Mouse (Mus musculus) natural killer cell, adult 2 months (primary cell): ENCODE results near the gene Mageb3.
"Not testable (repeated sequence)": the region's sequence is repeated elsewhere in the genome, so short reads cannot be mapped to it uniquely, and the experiment has no call there.

ENCODE experiments used
- DNase-seq, 2 experiments: peaks; one replicate each; pipeline ENCODE4 v3.0.0; 2022; ENCODE audit warnings: low spot score in 2 of 2

Mageb3 gene

GRCm38 (mm10) chr2:121955765-121956223, at the start of gene Mageb3, which contains the start of gene Ctdspl2:
TSS of gene Mageb3 (minus strand) at chr2:121956092.
TSS of gene Ctdspl2 (plus strand) at chr2:121956001.
- peak; percentile 87 to 92 for DNase-seq

- no peak for DNase-seq
Observed at GRCm38 (mm10) chr2:121995738-121996137, 39.8 kb upstream of the Mageb3 start.

- DNase-seq: peak in 1 of 2 experiments; percentile 11
Observed at GRCm38 (mm10) chr2:121957216-121957792, 1.4 kb upstream of the Mageb3 start.

GRCm38 (mm10) chr2:121956224-121957018, 529 bp upstream of the Mageb3 start:
- peak; percentile 87 to 91 for DNase-seq

GRCm38 (mm10) chr2:121954971-121955656, 778 bp downstream of the Mageb3 start:
- no peak for DNase-seq

GRCm38 (mm10) chr2:121943364-121943763, 12.5 kb downstream of the Mageb3 start:
- no peak for DNase-seq

GRCm38 (mm10) chr2:121937624-121938023, 18.3 kb downstream of the Mageb3 start:
- DNase-seq: not testable (repeated sequence)

GRCm38 (mm10) chr2:121916047-121916970, 39.6 kb downstream of the Mageb3 start:
- no peak for DNase-seq

- DNase-seq: no peak
Observed at GRCm38 (mm10) chr2:121909975-121910374, 45.9 kb downstream of the Mageb3 start.
